Mouse (Mus musculus): ENCODE results near the gene Set. TPM values are rescaled to one million over a fixed set of nuclear protein-coding genes. Genes with fewer than 3 reads are reported as not detected.

The Set gene
- polyA plus RNA-seq, 1 experiment from 2014 or later, result 538 TPM

GRCm38 (mm10) chr2:30076959-30077358 is 19.8 kb downstream of the Set start:
- peak overlapping the region; percentile 62 for H3K4me3 ChIP-seq
- H3K4me2 ChIP-seq, result peak overlapping the region; percentile 92
- peaks cover 23% of the 10 kb centered on the region for H3K36me3 ChIP-seq
- ATAC-seq (ENCODE audit: insufficient number of reproducible peaks, insufficient read depth, low FRiP score, low TSS enrichment, low read depth), result no peak
- WGBS, result 58% methylated on average over 6 of the region's 6 CpGs
- peak overlapping the region; percentile 88 for H3K27ac ChIP-seq
- peak overlapping the region; percentile 74; the same call in 1 of the 2 replicates for H3K9ac ChIP-seq
- H3K9me3 ChIP-seq, result no peaks in the 10 kb centered on the region
- no peaks in the 10 kb centered on the region for H3K27me3 ChIP-seq
- H3K4me1 ChIP-seq, result peaks cover 16% of the 10 kb centered on the region

GRCm38 (mm10) chr2:30077502-30078348 is 20.5 kb downstream of the Set start, which contains the start of gene Pkn3:
Pkn3 (plus strand) TSS chr2:30077684.
- Histone ChIP-seq H3K4me1 (peaks cover 16% of the 10 kb centered on the region), H3K4me2 (peak within 1 kb of the TSS; percentile 92), H3K9ac (peak within 1 kb of the TSS; percentile 74), H3K4me3 (peak within 1 kb of the TSS; percentile 62), H3K27ac (peak within 1 kb of the TSS; percentile 88), H3K36me3 (peaks cover 17% of the 10 kb centered on the region), H3K27me3 (no peaks in the 10 kb centered on the region), H3K9me3 (no peaks in the 10 kb centered on the region)
- WGBS, result under 1% methylated on average over 53 of the region's 53 CpGs
- peak; percentile 73 for ATAC-seq (ENCODE audit: insufficient number of reproducible peaks, insufficient read depth, low FRiP score, low TSS enrichment, low read depth)

- Histone ChIP-seq H3K36me3 (peaks cover 11% of the 10 kb centered on the region), H3K4me1 (peaks cover 16% of the 10 kb centered on the region), H3K27ac (peak overlapping the region; percentile 88), H3K9me3 (no peaks in the 10 kb centered on the region), H3K9ac (peak overlapping the region; percentile 74), H3K27me3 (no peaks in the 10 kb centered on the region), H3K4me2 (peak overlapping the region; percentile 92), H3K4me3 (peak overlapping the region; percentile 62)
- WGBS, result 10% methylated on average over 10 of the region's 10 CpGs
- no peak for ATAC-seq (ENCODE audit: insufficient number of reproducible peaks, insufficient read depth, low FRiP score, low TSS enrichment, low read depth)
Observed at GRCm38 (mm10) chr2:30078349-30078712, 21.2 kb downstream of the Set start.

- ATAC-seq (ENCODE audit: insufficient number of reproducible peaks, insufficient read depth, low FRiP score, low TSS enrichment, low read depth), result no peak
- H3K4me2 ChIP-seq, result peak overlapping the region; percentile 92
- peak overlapping the region; percentile 74 for H3K9ac ChIP-seq
- H3K9me3 ChIP-seq, result no peaks in the 10 kb centered on the region
- H3K27ac ChIP-seq, result peak overlapping the region; percentile 88
- peaks cover 8% of the 10 kb centered on the region; the same call in 1 of the 2 replicates for H3K36me3 ChIP-seq
- no peaks in the 10 kb centered on the region for H3K27me3 ChIP-seq
- H3K4me3 ChIP-seq, result peak overlapping the region; percentile 62; the same call in 1 of the 2 replicates
- 66% methylated on average over 4 of the region's 4 CpGs for WGBS
- peaks cover 16% of the 10 kb centered on the region for H3K4me1 ChIP-seq
Observed at GRCm38 (mm10) chr2:30078760-30079159, 21.6 kb downstream of the Set start.

GRCm38 (mm10) chr2:30080181-30080800 is 23.1 kb downstream of the Set start:
- Histone ChIP-seq H3K36me3 (peaks cover 3% of the 10 kb centered on the region; the same call in 1 of the 2 replicates), H3K4me2 (no peak overlapping the region), H3K27me3 (no peaks in the 10 kb centered on the region), H3K9ac (0 out of 2 replicates have a peak overlapping the region, but pooled peaks have one; percentile 32), H3K4me1 (peaks cover 22% of the 10 kb centered on the region), H3K27ac (no peak overlapping the region), H3K4me3 (no peak overlapping the region), H3K9me3 (no peaks in the 10 kb centered on the region)
- no peak for ATAC-seq (ENCODE audit: insufficient number of reproducible peaks, insufficient read depth, low FRiP score, low TSS enrichment, low read depth)
- 80% methylated on average over 15 of the region's 15 CpGs for WGBS

DNA sequence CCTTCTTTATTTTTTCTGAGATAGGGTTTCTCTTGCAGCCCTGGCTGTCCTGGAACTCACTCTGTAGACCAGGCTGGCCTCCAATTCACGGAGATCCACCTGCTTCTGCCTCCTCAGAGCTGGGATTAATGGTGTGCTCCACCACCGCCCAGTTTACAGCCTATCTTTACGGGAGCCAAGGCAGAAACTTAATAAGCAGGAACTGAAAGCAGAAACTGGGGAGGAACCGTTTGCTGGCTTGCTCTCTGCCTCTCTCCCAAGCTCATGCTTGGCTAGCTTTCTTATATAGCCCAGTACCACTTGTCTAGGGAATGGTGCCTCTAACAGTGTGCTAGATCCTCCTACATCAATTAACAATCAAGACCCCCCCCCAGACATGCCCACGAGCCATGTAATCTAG is 26.9 kb downstream of the Set start:
- Histone ChIP-seq H3K27me3 (no peaks in the 10 kb centered on the region), H3K4me2 (peak overlapping the region; percentile 56), H3K36me3 (peaks cover 7% of the 10 kb centered on the region), H3K4me3 (peak overlapping the region; percentile 28), H3K4me1 (peaks cover 6% of the 10 kb centered on the region), H3K27ac (no peak overlapping the region), H3K9ac (no peak overlapping the region), H3K9me3 (no peaks in the 10 kb centered on the region)
- no peak for ATAC-seq (ENCODE audit: insufficient number of reproducible peaks, insufficient read depth, low FRiP score, low TSS enrichment, low read depth)
- 56% methylated on average over 5 of the region's 5 CpGs for WGBS

- Histone ChIP-seq H3K9ac (peak overlapping the region; percentile 61), H3K27ac (no peak overlapping the region), H3K4me2 (peak overlapping the region; percentile 56), H3K9me3 (no peaks in the 10 kb centered on the region), H3K4me3 (peak overlapping the region; percentile 28), H3K4me1 (peaks cover 6% of the 10 kb centered on the region), H3K27me3 (no peaks in the 10 kb centered on the region), H3K36me3 (peaks cover 8% of the 10 kb centered on the region)
- WGBS, result 8% methylated on average over 12 of the region's 12 CpGs
- peak; percentile 48; the same call in 1 of the 2 replicates for ATAC-seq (ENCODE audit: insufficient number of reproducible peaks, insufficient read depth, low FRiP score, low TSS enrichment, low read depth)
Observed at GRCm38 (mm10) chr2:30084632-30085031, 27.5 kb downstream of the Set start.

GRCm38 (mm10) chr2:30087310-30087709 is 30.1 kb downstream of the Set start:
- Histone ChIP-seq H3K36me3 (peaks cover 29% of the 10 kb centered on the region), H3K27ac (no peak overlapping the region), H3K4me2 (no peak overlapping the region), H3K27me3 (no peaks in the 10 kb centered on the region), H3K4me1 (peaks cover 8% of the 10 kb centered on the region), H3K9me3 (no peaks in the 10 kb centered on the region), H3K4me3 (no peak overlapping the region), H3K9ac (no peak overlapping the region)
- WGBS, result 87% methylated on average over 4 of the region's 4 CpGs
- no peak for ATAC-seq (ENCODE audit: insufficient number of reproducible peaks, insufficient read depth, low FRiP score, low TSS enrichment, low read depth)

GRCm38 (mm10) chr2:30091521-30091920 is 34.3 kb downstream of the Set start:
- Histone ChIP-seq H3K9me3 (no peaks in the 10 kb centered on the region), H3K27me3 (no peaks in the 10 kb centered on the region), H3K4me3 (no peak overlapping the region), H3K27ac (no peak overlapping the region), H3K36me3 (peaks cover 36% of the 10 kb centered on the region), H3K4me2 (no peak overlapping the region), H3K9ac (no peak overlapping the region), H3K4me1 (peaks cover 20% of the 10 kb centered on the region)
- 95% methylated on average over 12 of the region's 12 CpGs for WGBS
- no peak for ATAC-seq (ENCODE audit: insufficient number of reproducible peaks, insufficient read depth, low FRiP score, low TSS enrichment, low read depth)

- H3K4me3 ChIP-seq, result peak overlapping the region; percentile 66
- peaks cover 41% of the 10 kb centered on the region for H3K36me3 ChIP-seq
- peak overlapping the region; percentile 79 for H3K4me2 ChIP-seq
- no peak overlapping the region; the same call in 1 of the 2 replicates for H3K27ac ChIP-seq
- H3K9me3 ChIP-seq, result no peaks in the 10 kb centered on the region
- no peaks in the 10 kb centered on the region for H3K27me3 ChIP-seq
- peak overlapping the region; percentile 76 for H3K9ac ChIP-seq
- ATAC-seq (ENCODE audit: insufficient number of reproducible peaks, insufficient read depth, low FRiP score, low TSS enrichment, low read depth), result no peak
- H3K4me1 ChIP-seq, result peaks cover 20% of the 10 kb centered on the region
- WGBS, result 53% methylated on average over 6 of the region's 6 CpGs
Observed at GRCm38 (mm10) chr2:30092280-30092918, 35.2 kb downstream of the Set start.

DNA sequence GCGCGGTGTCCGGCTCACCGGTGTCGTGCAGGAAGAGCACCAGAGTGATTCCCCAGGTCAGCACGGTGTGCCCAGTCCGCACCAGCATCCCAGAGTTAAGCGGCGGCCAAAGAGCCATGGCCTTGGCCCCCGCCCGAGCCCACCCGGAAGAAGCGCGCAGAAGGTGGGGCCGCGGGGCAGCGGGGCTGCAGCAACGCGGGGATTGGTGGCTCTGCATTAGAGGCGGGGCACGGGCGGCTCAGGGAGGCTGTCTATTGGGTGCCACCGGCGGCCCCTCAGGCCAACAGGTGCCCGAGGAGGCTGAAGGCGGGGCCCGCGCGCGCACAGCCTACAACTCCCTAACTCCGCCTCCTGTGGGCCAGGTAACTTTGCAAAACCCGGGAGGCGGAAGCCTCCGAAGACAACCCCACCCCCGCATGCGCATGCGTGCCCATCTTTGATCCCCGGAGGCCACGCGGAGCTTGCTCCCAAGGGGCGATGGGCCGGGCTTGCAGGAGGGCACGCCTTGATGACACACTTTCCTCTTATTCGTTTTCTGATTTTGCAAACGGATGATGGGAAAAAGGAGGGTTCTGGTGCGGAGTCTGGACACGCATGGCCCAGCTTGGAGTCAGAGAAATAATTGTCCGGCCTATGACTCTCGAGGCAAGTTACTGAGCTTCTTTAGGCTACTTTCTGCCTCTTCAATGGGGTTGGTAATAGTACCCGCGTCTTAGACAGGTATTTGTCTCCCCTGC is 36.5 kb downstream of the Set start, which contains the start of gene Zdhhc12:
Gene Zdhhc12 (minus strand): TSS at position 178 of the 737 bp plus-strand sequence.
- H3K27me3 ChIP-seq, result no peaks in the 10 kb centered on the region
- peaks cover 20% of the 10 kb centered on the region for H3K4me1 ChIP-seq
- WGBS, result under 1% methylated on average over 51 of the region's 51 CpGs
- peak within 1 kb of the TSS; percentile 66 for H3K4me3 ChIP-seq
- peak within 1 kb of the TSS; percentile 71 for H3K27ac ChIP-seq
- peaks cover 49% of the 10 kb centered on the region for H3K36me3 ChIP-seq
- ATAC-seq (ENCODE audit: insufficient number of reproducible peaks, insufficient read depth, low FRiP score, low TSS enrichment, low read depth), result peak; percentile 92
- peak within 1 kb of the TSS; percentile 79 for H3K4me2 ChIP-seq
- peak within 1 kb of the TSS; percentile 76 for H3K9ac ChIP-seq
- H3K9me3 ChIP-seq, result no peaks in the 10 kb centered on the region

Measured in embryonic facial prominence, embryonic 13.5 days (tissue).